Mouse (Mus musculus): ENCODE data around the gene Gm10073. TPM values are rescaled to one million over a fixed set of nuclear protein-coding genes. Genes with fewer than 3 reads are reported as not detected.

Gm10073 gene
- polyA plus RNA-seq, 1 experiment: 10.6 TPM

- peaks cover 9% of the 10 kb centered on the region for H3K9me3 ChIP-seq
- TF ChIP-seq GATA1 (IDR thresholded peaks at IDR 0.05; ENCODE audit: borderline replicate concordance, low read length): no peak
- no peak for TF ChIP-seq FLI1 (IDR thresholded peaks at IDR 0.05; ENCODE audit: low read length)
- no peaks in the 10 kb centered on the region for H3K36me3 ChIP-seq (replicated peaks; ENCODE audit: low read length)
- peak overlapping the region; percentile 4 for H3K4me3 ChIP-seq (replicated peaks)
- H3K4me1 ChIP-seq: peaks cover 10% of the 10 kb centered on the region
- H3K27me3 ChIP-seq (replicated peaks): peaks cover 19% of the 10 kb centered on the region
These were observed 12.0 kb downstream of the Gm10073 start for GRCm38 (mm10) chr8:106561097-106561865.

- H3K36me3 ChIP-seq (replicated peaks; ENCODE audit: low read length): no peaks in the 10 kb centered on the region
- peaks cover 15% of the 10 kb centered on the region for H3K9me3 ChIP-seq
- TF ChIP-seq FLI1 (IDR thresholded peaks at IDR 0.05; ENCODE audit: low read length) (no peak), GATA1 (IDR thresholded peaks at IDR 0.05; ENCODE audit: borderline replicate concordance, low read length) (no peak)
- no peak overlapping the region for H3K4me3 ChIP-seq (replicated peaks)
- peaks cover 22% of the 10 kb centered on the region for H3K27me3 ChIP-seq (replicated peaks)
- H3K4me1 ChIP-seq: peaks cover 10% of the 10 kb centered on the region
These were observed 13.4 kb downstream of the Gm10073 start for GRCm38 (mm10) chr8:106559844-106560243.

DNA sequence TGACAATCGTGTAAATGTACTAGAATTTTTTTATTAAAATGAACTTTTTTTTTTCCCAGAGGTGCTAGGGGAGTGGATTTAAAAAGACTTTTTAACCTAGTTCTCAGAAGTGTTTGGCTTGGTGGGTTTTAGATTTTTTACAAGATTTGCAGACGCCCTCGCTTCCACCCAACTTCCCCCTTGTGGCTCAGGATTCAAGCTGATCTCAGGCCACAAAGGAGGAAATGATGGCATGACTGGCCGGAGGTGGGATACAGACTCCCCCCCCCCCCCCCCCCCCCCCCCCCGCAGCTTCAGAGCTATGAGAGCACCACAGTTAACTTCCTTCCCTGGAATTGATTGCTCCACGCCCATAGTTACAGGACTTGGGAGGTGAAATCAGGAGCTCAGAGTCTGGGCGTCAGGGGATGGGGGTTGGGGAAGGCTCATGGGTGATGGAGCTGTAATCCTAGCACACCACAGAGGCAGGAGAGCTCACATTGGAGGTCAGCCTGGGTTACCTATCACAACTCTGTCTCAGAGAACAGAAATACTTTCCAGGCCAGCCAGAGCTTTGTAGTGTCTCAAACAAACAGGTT, 17.1 kb downstream of the Gm10073 start:
- Histone ChIP-seq H3K4me3 (replicated peaks) (no peak overlapping the region), H3K36me3 (replicated peaks; ENCODE audit: low read length) (no peaks in the 10 kb centered on the region), H3K9me3 (peaks cover 19% of the 10 kb centered on the region), H3K4me1 (peaks cover 3% of the 10 kb centered on the region), H3K27me3 (replicated peaks) (peaks cover 18% of the 10 kb centered on the region)
- no peak for TF ChIP-seq FLI1 (IDR thresholded peaks at IDR 0.05; ENCODE audit: low read length)
- TF ChIP-seq GATA1 (IDR thresholded peaks at IDR 0.05; ENCODE audit: borderline replicate concordance, low read length): no peak

DNA sequence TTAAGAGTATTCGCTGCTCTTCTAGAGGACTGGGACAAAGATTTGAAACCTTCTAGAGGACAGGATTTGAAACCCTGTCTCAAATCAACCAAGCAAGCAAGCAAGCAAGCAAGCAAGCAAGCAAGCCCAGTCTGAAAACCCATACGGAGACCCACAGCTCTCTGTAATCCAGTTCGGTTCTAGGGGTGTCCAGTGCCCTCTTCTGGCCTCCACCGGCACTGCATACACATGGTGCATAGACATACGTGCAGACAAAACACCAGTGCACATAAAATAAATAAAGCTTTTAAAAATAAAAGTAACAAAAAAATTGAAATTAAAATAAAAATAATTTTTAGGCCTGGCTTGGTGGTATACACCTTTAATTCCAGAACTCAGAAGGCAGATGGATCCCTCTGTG, 19.2 kb downstream of the Gm10073 start:
- Histone ChIP-seq H3K9me3 (peaks cover 19% of the 10 kb centered on the region), H3K4me1 (no peaks in the 10 kb centered on the region), H3K27me3 (replicated peaks) (peaks cover 8% of the 10 kb centered on the region), H3K4me3 (replicated peaks) (no peak overlapping the region), H3K36me3 (replicated peaks; ENCODE audit: low read length) (no peaks in the 10 kb centered on the region)
- no peak for TF ChIP-seq FLI1 (IDR thresholded peaks at IDR 0.05; ENCODE audit: low read length)
- no peak for TF ChIP-seq GATA1 (IDR thresholded peaks at IDR 0.05; ENCODE audit: borderline replicate concordance, low read length)

DNA sequence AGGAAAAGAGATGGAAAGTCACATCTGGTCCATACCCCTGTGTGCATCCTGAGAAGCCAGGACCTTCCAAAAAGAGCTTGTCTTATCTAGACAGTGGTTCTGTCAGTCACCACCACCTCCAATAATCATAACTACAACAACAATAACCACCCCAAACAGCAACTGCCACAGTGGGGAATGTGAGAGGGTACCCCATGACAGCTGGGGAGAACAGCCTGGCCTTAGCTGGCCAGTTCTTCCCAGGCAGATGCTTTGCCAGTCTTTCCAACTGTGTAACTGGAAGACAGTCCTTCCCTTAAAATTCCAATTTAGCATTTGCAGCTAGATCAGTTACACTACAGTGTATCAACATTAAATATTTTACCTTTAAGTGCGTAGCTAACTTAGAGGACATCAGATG, 22.4 kb downstream of the Gm10073 start:
- H3K4me1 ChIP-seq: no peaks in the 10 kb centered on the region
- no peaks in the 10 kb centered on the region for H3K36me3 ChIP-seq (replicated peaks; ENCODE audit: low read length)
- H3K27me3 ChIP-seq (replicated peaks): peaks cover 8% of the 10 kb centered on the region
- H3K4me3 ChIP-seq (replicated peaks): no peak overlapping the region
- peaks cover 9% of the 10 kb centered on the region; the same call in 1 of the 2 replicates for H3K9me3 ChIP-seq
- TF ChIP-seq GATA1 (IDR thresholded peaks at IDR 0.05; ENCODE audit: borderline replicate concordance, low read length) (no peak), FLI1 (IDR thresholded peaks at IDR 0.05; ENCODE audit: low read length) (no peak)

- Histone ChIP-seq H3K36me3 (replicated peaks; ENCODE audit: low read length) (no peaks in the 10 kb centered on the region), H3K27me3 (replicated peaks) (peaks cover 11% of the 10 kb centered on the region), H3K9me3 (no peaks in the 10 kb centered on the region), H3K4me3 (replicated peaks) (no peak overlapping the region), H3K4me1 (no peaks in the 10 kb centered on the region)
- TF ChIP-seq GATA1 (IDR thresholded peaks at IDR 0.05; ENCODE audit: borderline replicate concordance, low read length) (no peak), FLI1 (IDR thresholded peaks at IDR 0.05; ENCODE audit: low read length) (no peak)
These were observed 24.8 kb downstream of the Gm10073 start for GRCm38 (mm10) chr8:106548366-106548936.

DNA sequence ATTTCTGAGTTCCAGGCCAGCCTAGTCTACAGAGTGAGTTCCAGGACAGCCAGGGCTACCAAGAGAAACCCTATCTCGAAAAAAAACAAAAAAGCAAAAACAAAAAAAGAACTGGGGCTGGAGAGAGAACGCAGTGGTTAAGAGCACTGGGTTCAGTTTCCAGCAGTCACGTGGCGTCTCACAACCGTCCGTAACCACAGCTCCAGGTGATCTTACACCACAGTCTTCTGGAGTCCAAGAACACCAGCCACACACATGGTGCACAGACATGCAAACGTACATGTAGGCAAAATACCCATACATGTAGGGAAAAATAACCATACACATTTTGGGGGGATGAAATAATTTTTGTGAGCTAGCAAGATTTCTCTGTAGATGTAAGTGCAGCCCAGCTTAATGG, 26.5 kb downstream of the Gm10073 start:
- H3K9me3 ChIP-seq: no peaks in the 10 kb centered on the region
- H3K36me3 ChIP-seq (replicated peaks; ENCODE audit: low read length): no peaks in the 10 kb centered on the region
- H3K4me3 ChIP-seq (replicated peaks): no peak overlapping the region

GRCm38 (mm10) chr8:106545149-106545548, 28.1 kb downstream of the Gm10073 start:
- TF ChIP-seq FLI1 (IDR thresholded peaks at IDR 0.05; ENCODE audit: low read length) (no peak), GATA1 (IDR thresholded peaks at IDR 0.05; ENCODE audit: borderline replicate concordance, low read length) (no peak)
- Histone ChIP-seq H3K27me3 (replicated peaks) (peaks cover 12% of the 10 kb centered on the region), H3K9me3 (no peaks in the 10 kb centered on the region), H3K4me3 (replicated peaks) (no peak overlapping the region), H3K36me3 (replicated peaks; ENCODE audit: low read length) (no peaks in the 10 kb centered on the region), H3K4me1 (no peaks in the 10 kb centered on the region)

More for the DNA sequence above, 26.5 kb downstream of the Gm10073 start:
- no peaks in the 10 kb centered on the region for H3K4me1 ChIP-seq
- TF ChIP-seq FLI1 (IDR thresholded peaks at IDR 0.05; ENCODE audit: low read length): no peak
- no peak for TF ChIP-seq GATA1 (IDR thresholded peaks at IDR 0.05; ENCODE audit: borderline replicate concordance, low read length)
- H3K27me3 ChIP-seq (replicated peaks): peaks cover 9% of the 10 kb centered on the region

- Histone ChIP-seq H3K36me3 (replicated peaks; ENCODE audit: low read length) (no peaks in the 10 kb centered on the region), H3K4me3 (replicated peaks) (no peak overlapping the region), H3K27me3 (replicated peaks) (peaks cover 15% of the 10 kb centered on the region), H3K4me1 (no peaks in the 10 kb centered on the region), H3K9me3 (no peaks in the 10 kb centered on the region)
- TF ChIP-seq GATA1 (IDR thresholded peaks at IDR 0.05; ENCODE audit: borderline replicate concordance, low read length): no peak
- TF ChIP-seq FLI1 (IDR thresholded peaks at IDR 0.05; ENCODE audit: low read length): no peak
These were observed 30.2 kb downstream of the Gm10073 start for GRCm38 (mm10) chr8:106543043-106543442.

DNA sequence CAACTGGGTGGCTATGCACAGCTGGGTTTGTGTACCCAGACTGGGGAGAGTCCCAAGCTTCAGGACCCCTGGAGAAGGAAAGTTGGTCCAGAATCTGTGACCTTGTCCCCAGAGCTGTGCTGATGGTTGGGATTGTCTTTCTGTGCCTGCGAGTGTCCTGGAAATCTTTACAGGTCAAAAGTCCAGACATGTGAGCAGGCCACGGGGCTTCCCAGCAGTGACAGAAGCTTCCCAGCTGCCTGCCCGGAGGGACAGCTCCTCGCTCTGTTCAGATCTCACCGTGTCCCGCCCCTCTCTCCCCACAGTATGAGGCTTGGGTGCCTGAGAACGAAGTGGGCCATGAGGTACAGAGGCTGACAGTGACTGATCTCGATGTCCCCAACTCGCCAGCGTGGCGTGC, 32.3 kb downstream of the Gm10073 start:
- H3K9me3 ChIP-seq: no peaks in the 10 kb centered on the region
- no peak overlapping the region for H3K4me3 ChIP-seq (replicated peaks)
- no peak for TF ChIP-seq FLI1 (IDR thresholded peaks at IDR 0.05; ENCODE audit: low read length)
- TF ChIP-seq GATA1 (IDR thresholded peaks at IDR 0.05; ENCODE audit: borderline replicate concordance, low read length): no peak
- no peaks in the 10 kb centered on the region for H3K4me1 ChIP-seq
- H3K27me3 ChIP-seq (replicated peaks): peaks cover 21% of the 10 kb centered on the region
- H3K36me3 ChIP-seq (replicated peaks; ENCODE audit: low read length): no peaks in the 10 kb centered on the region
